8 mouse cellular contexts compared by ENCODE assay signal in genomic region chr2:116975601-116976431, GRCm38 (mm10).
A peak's percentile ranks its signal among the peaks of the same experiment; 100 is the strongest.
DNase-seq lines count a peak whose midpoint lies in the region; ATAC-seq and TF ChIP-seq lines count a peak whose summit lies in the region.

No protein-coding gene starts in this region.

- H3K27me3 ChIP-seq in embryonic facial prominence, embryonic 12.5 days = no peaks in the 10 kb centered on the region
- H3K27me3 ChIP-seq in kidney, adult 2 months (replicated peaks; ENCODE audit: control insufficient read depth, insufficient read depth, low read length) = no peaks in the 10 kb centered on the region
- H3K27me3 ChIP-seq in limb, embryonic 11.5 days (ENCODE audit: control insufficient read depth, insufficient read depth, low read length) = no peaks in the 10 kb centered on the region
- H3K27me3 ChIP-seq in midbrain, embryonic 12.5 days = peaks cover 3% of the 10 kb centered on the region; the same call in 1 of the 2 replicates
- peaks cover 11% of the 10 kb centered on the region; the same call in 1 of the 2 replicates for H3K27me3 ChIP-seq in small intestine, adult 2 months (ENCODE audit: control insufficient read depth, insufficient read depth, low read length)

- peak overlapping the region; percentile 42 for H3K4me3 ChIP-seq in embryonic facial prominence, embryonic 12.5 days
- H3K4me3 ChIP-seq in kidney, adult 2 months (ENCODE audit: insufficient read depth, low read depth, low read length) = peak overlapping the region; percentile 48
- peak overlapping the region; percentile 38 for H3K4me3 ChIP-seq in limb, embryonic 11.5 days (ENCODE audit: low read depth, low read length)
- peak overlapping the region; percentile 42 for H3K4me3 ChIP-seq in midbrain, embryonic 12.5 days
- peak overlapping the region; percentile 67 for H3K4me3 ChIP-seq in small intestine, adult 2 months (ENCODE audit: low read depth, low read length)

- WGBS in embryonic facial prominence, embryonic 12.5 days = under 1% methylated on average over 48 of the region's 54 CpGs
- WGBS in kidney, adult 2 months = 2% methylated on average over 51 of the region's 54 CpGs
- WGBS in limb, embryonic 11.5 days = under 1% methylated on average over 54 of the region's 54 CpGs
- WGBS in midbrain, embryonic 12.5 days = under 1% methylated on average over 54 of the region's 54 CpGs
- WGBS in small intestine, adult 2 months = under 1% methylated on average over 54 of the region's 54 CpGs

- peaks cover 75% of the 10 kb centered on the region for H3K4me1 ChIP-seq in embryonic facial prominence, embryonic 12.5 days
- H3K4me1 ChIP-seq in kidney, adult 2 months (ENCODE audit: control insufficient read depth, insufficient read depth, low read length) = no peaks in the 10 kb centered on the region; the same call in 1 of the 2 replicates
- peaks cover 47% of the 10 kb centered on the region for H3K4me1 ChIP-seq in limb, embryonic 11.5 days (ENCODE audit: control insufficient read depth, insufficient read depth, low read length)
- peaks cover 84% of the 10 kb centered on the region for H3K4me1 ChIP-seq in midbrain, embryonic 12.5 days
- H3K4me1 ChIP-seq in small intestine, adult 2 months (ENCODE audit: control insufficient read depth, insufficient read depth, insufficient read length, low read length) = peaks cover 11% of the 10 kb centered on the region

- peak; percentile 87 for ATAC-seq in embryonic facial prominence, embryonic 12.5 days (ENCODE audit: insufficient number of reproducible peaks, insufficient read depth, low FRiP score, low TSS enrichment)
- peak; percentile 81 for ATAC-seq in limb, embryonic 11.5 days (ENCODE audit: insufficient number of reproducible peaks, low FRiP score, low TSS enrichment, low read depth)
- peak; percentile 96 for ATAC-seq in midbrain, embryonic 12.5 days (ENCODE audit: low FRiP score, low read depth)
- ATAC-seq in erythroid progenitor cell, adult 5-6 weeks (replicated peaks; ENCODE audit: low FRiP score, poor library complexity, severe bottlenecking) = no peak

- H3K9ac ChIP-seq in embryonic facial prominence, embryonic 12.5 days = peak overlapping the region; percentile 74
- peak overlapping the region; percentile 92 for H3K9ac ChIP-seq in limb, embryonic 11.5 days (ENCODE audit: low read length)
- H3K9ac ChIP-seq in midbrain, embryonic 12.5 days (replicated peaks) = peak overlapping the region; percentile 66

- TF ChIP-seq CTCF in kidney, adult 2 months (conservative IDR thresholded peaks at IDR 0.05; ENCODE audit: insufficient read depth, insufficient read length, low read depth, low read length) = no peak
- TF ChIP-seq CTCF in small intestine, adult 2 months (IDR thresholded peaks at IDR 0.05; ENCODE audit: extremely low read depth, insufficient read length, insufficient replicate concordance, low read depth, low read length) = no peak

- no peak for TF ChIP-seq POLR2A in kidney, adult 2 months (IDR thresholded peaks at IDR 0.05; ENCODE audit: low read depth, low read length)
- TF ChIP-seq POLR2A in small intestine, adult 2 months (IDR thresholded peaks at IDR 0.05; ENCODE audit: low read depth, low read length) = no peak

- H3K36me3 ChIP-seq in embryonic facial prominence, embryonic 12.5 days = no peaks in the 10 kb centered on the region
- no peaks in the 10 kb centered on the region for H3K36me3 ChIP-seq in kidney, adult 2 months (ENCODE audit: control insufficient read depth, insufficient read depth, low read length)
- no peaks in the 10 kb centered on the region for H3K36me3 ChIP-seq in limb, embryonic 11.5 days (ENCODE audit: control insufficient read depth, insufficient read depth, low read length)
- no peaks in the 10 kb centered on the region for H3K36me3 ChIP-seq in midbrain, embryonic 12.5 days
- no peaks in the 10 kb centered on the region for H3K36me3 ChIP-seq in small intestine, adult 2 months (ENCODE audit: control insufficient read depth, insufficient read depth, low read length)

- H3K27ac ChIP-seq in embryonic facial prominence, embryonic 12.5 days = peak overlapping the region; percentile 98
- peak overlapping the region; percentile 86 for H3K27ac ChIP-seq in kidney, adult 2 months (ENCODE audit: insufficient read depth, low read depth, low read length)
- H3K27ac ChIP-seq in limb, embryonic 11.5 days (replicated peaks; ENCODE audit: low read depth, low read length) = peak overlapping the region; percentile 99
- peak overlapping the region; percentile 96 for H3K27ac ChIP-seq in midbrain, embryonic 12.5 days (replicated peaks)
- H3K27ac ChIP-seq in small intestine, adult 2 months (ENCODE audit: insufficient read depth, low read depth, low read length) = peak overlapping the region; percentile 73

- no peaks in the 10 kb centered on the region for H3K9me3 ChIP-seq in embryonic facial prominence, embryonic 12.5 days
- no peaks in the 10 kb centered on the region for H3K9me3 ChIP-seq in limb, embryonic 11.5 days (ENCODE audit: control insufficient read depth, low read length)
- H3K9me3 ChIP-seq in midbrain, embryonic 12.5 days = no peaks in the 10 kb centered on the region

- H3K4me2 ChIP-seq in embryonic facial prominence, embryonic 12.5 days (replicated peaks) = peak overlapping the region; percentile 76
- peak overlapping the region; percentile 66 for H3K4me2 ChIP-seq in limb, embryonic 11.5 days (ENCODE audit: low read depth, severe bottlenecking)
- peak overlapping the region; percentile 56 for H3K4me2 ChIP-seq in midbrain, embryonic 12.5 days (replicated peaks)

- DNase-seq in adrenal gland, postnatal 14 days = peak; percentile 88
- DNase-seq in heart, adult 8-10 months (ENCODE audit: low spot score) = peak; percentile 79
- DNase-seq in kidney, adult 2 months = peak; percentile 81
- peak; percentile 89 for DNase-seq in limb, embryonic 11.5 days (ENCODE audit: low spot score)
